Mouse (Mus musculus): ENCODE results near the gene Plxnd1.

Plxnd1 gene

GRCm38 (mm10) chr6:115998758-115999157 lies 4.0 kb upstream of the Plxnd1 start:
- DNase-seq = no peak

- DNase-seq = no peak
Observed at GRCm38 (mm10) chr6:115997726-115998311, 3.0 kb upstream of the Plxnd1 start.

DNA sequence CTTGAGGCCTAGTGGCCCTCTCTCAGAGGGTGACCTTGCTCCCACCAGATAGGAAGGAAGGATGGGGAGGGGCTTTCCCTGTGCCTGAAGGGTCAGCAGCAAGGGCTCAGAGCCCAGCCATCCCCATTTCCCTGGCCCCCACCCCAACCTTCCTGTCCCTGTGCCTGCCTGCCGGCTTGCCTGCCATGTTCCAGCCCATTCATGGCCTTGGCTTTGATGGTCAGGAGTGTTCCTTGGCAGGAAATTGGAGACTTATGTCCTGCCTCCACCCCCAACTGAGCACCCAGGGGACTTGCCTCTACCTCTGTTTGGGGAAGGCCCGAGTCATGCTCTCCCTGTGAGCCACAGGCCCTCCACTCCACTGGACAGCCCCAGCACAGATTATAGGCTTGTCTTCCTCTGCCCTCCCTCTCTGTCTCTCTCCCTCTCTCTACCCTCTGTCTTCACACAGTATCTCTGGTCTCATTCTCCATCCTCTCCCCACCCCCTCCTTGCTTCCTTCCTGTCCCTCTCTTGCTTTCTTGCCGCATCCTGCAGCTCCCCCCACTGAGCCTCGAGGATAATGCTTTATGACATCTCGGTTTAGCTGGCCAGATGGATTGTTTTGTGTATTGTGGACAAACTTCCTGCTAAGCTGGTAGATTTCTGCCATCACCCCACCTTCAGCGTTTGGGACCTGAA lies 1.5 kb upstream of the Plxnd1 start:
- peak in 1 of 2 experiments; percentile 79 for DNase-seq

DNA sequence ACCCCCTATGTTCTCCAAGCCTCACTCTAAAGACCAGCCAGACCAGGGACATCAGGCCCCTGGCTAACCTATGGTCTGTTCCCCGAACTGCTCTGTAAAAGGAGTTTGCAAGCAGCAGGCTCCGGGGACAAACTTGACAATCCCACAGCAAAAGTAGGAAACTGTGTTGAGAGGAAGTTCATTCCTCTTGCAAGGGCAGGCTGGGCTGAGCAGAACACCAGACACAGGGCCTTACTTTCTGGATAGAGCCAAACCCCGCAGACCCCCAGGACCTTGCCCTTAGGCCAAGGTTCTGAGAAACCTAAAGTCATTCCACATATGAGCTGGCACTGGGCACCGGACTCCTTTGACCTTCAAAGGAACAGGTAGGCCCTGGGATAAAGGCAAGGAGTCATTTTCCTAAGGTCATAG lies 731 bp upstream of the Plxnd1 start:
- DNase-seq = peak in 1 of 2 experiments; percentile 37

DNA sequence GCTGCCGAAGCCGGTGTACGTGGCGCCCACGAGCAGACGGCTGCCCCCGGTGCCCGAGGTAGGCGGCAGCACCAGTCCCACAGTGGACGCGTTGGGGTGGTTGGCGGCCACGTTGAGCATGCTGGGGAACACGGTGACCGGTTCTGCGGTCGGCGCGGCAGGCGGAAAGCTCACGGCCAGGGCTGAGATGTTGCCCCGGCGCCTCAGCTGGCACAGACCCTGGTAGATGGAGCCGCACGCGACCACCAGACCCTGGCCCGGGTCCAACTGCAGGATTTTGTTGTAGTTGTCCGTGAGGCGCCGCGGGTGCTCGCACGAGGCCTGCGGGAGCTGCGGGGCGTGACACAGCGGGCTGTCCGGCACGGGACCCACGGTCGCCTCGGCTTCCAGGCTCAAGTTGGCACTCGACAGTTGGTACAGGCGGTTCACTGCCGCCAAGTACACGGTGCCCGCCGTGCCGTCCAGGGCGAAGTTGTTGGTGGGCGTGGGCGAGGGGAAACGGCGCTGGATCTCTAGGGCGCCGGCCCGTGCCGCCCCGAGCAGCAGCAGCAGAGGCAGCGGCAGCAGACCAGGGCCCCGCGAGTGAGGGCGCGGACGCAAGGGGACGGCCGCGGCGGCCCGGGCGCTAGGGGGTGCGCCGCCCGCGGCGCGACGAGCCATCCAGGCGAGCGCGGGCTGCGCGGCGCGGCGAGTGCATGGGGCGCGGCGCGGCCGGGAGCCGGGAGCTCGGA lies 494 bp downstream of the Plxnd1 start:
- peak in 1 of 2 experiments; percentile 59 for DNase-seq

GRCm38 (mm10) chr6:115993463-115994145 lies 1.2 kb downstream of the Plxnd1 start:
- peak in 1 of 2 experiments; percentile 35 for DNase-seq

DNA sequence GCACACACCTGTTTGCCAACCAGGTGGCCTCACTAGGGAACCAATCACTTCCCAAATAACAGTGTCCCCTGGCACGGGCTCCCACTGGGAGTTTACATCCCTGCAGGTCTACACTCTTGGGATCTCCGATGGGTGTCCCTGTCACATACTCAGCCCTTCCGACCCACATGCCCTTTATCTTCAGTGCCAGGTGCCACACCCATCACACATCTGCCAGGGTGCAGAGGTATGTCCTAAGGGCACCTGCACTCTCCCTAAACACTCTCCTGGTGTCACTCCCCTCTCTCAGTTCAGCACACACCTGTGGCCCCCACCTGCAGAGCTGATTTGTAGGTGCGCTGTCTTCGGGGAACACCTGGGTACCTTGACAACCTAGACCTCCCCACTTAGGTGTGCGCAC lies 1.8 kb downstream of the Plxnd1 start:
- DNase-seq = peak in 1 of 2 experiments; percentile 35

- peak in 1 of 2 experiments; percentile 33 for DNase-seq
Observed at GRCm38 (mm10) chr6:115991881-115992620, 2.8 kb downstream of the Plxnd1 start.

GRCm38 (mm10) chr6:115991108-115991880 lies 3.5 kb downstream of the Plxnd1 start:
- peak in 1 of 2 experiments; percentile 35 for DNase-seq

- no peak for DNase-seq
Observed at GRCm38 (mm10) chr6:115990479-115990878, 4.3 kb downstream of the Plxnd1 start.

GRCm38 (mm10) chr6:115990056-115990455 lies 4.7 kb downstream of the Plxnd1 start:
- no peak for DNase-seq

GRCm38 (mm10) chr6:115989607-115990006 lies 5.2 kb downstream of the Plxnd1 start:
- DNase-seq = peak; percentile 86 to 93

DNA sequence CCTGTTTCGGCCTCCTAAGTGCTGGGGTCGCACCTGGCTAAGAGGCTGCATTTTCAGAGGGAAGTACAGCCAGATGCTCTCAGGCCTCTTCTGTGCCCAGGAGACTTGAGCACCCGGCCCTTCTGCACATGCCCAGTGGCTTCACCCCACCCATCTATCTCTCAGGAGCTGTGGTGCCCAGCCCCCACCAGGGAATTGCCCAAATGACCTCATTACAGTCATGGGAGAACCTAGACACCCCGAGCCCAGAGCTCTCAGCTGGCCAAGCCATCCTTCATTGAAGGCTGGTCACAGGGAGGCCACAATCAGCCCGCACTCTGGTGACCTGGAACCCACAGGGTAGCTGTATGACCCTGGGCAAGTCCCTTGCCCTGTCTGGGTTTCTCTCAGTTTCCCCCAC lies 5.8 kb downstream of the Plxnd1 start:
- no peak for DNase-seq

GRCm38 (mm10) chr6:115987096-115987747 lies 7.6 kb downstream of the Plxnd1 start:
- no peak for DNase-seq

DNA sequence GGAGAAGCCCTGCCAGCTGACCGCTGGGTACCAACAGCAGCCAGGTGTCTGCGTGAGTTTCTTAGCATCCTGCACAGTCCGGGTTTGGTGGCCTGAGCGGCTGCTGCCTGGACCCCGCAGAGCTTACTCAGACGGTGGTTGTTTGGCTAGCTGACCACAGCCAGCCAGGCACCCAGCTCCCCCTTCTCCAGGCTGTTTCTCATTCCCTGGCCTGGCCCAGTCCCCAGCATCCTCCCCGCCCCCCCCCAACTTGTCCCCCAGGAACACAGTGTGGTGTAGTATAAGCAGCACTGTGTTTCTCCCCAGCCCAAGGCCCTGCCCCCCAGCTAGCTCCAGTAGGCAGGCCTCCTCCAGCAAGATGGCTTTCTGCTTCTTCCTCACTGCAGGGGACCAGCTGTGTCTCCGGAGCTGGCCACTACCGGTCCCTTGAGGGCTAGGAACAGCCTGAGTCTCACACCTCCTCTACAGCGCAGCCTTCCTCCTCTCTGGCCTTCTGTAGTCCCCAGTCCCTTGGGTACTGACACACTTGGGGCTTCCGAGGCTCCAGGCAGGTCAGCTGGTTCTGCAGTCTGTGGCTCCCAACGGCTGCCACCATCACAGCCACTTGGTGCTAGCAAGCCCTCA lies 8.2 kb downstream of the Plxnd1 start:
- DNase-seq = no peak

DNA sequence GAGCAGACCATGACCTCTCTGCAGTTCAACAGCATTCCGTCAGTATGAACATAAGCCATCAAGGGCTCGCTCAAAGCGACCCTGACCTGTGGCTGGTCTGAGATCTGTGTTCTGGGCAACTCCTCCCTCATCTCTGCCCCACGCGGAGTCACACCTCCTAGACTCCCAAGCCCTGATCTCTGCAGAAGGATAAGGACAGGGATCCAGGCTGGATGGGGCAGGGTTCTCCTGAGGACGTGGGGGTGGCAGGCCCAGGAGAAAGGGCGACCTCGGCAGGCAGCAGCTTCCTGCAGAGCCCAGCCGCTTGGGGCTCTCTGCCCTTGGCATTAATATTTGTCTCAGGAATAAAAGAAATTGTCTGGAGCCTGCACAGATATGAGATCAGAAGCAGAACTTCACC lies 9.2 kb downstream of the Plxnd1 start:
- DNase-seq = no peak

DNA sequence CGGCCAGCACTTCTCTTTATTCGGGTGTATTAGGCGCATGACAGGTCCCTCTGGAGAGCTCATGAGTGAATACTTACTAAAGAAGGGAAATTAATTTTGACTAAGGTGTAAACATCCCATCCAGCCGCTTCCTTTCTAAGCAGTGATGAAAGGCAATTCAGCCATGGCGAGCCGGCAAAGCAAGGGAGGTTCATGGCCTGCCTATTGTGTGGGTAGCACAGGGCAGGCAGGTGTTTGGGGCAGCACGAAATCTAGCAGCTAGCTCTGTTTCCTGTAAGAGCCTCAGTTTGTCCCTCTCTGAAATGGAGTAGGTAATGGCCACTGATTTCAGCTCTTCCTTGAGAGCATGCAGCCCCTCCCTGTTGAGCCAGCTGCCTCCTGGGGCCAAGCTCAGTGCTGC lies 10.2 kb downstream of the Plxnd1 start:
- no peak for DNase-seq

DNA sequence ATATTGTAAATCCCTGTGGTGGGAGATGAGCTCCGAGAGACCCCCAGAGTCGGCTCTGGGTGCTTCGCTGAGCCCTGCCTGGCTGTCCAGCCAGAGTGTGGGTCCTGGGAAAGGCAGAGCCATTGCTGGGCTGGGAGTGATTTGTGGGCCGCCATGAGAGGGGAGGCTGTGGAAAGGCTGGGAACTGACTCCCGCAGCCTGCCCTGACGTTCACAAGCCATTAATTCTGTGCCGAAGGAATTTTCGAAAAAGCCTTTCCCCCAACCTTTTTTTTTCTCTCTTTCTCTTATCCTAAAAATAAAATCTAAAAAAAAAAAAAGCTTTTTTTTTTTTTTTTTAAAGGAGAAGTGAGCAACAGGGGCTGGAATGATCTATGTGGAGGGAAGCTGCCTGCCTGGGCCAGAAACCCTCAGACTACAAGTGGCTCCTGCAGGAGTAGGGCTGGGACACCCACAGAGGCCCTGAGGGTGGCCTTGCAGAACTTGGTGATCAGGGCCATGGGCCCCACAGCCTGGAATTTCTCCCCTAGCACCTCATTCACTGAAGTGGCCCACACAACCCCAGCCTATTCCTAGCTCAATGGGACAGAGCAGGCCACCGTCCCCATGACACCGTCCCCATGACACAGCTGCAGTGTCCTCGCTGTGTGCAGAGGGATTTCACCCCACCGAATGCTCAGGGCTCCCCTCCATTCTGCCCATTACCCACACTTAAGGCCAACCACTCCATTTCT lies 11.3 kb downstream of the Plxnd1 start:
- no peak for DNase-seq

DNA sequence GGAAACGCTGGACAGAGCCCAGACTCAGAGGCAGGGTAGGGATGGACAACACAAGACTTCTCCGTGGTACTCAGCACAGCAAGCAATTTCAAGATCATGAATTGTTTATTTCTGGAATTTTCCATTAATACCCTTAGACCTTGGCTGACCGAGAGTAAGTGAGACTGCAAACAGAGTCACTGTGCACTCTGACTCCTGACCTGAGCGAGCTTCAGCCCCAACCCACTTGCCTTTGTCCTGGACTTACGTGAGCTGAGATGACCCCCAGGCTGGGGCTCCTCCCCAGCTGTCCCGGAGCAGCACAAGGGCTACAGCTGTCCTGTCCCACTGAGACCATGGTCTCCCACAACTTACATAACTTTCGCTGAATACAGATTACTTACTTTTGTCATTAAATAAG lies 11.9 kb downstream of the Plxnd1 start:
- DNase-seq = no peak

DNA sequence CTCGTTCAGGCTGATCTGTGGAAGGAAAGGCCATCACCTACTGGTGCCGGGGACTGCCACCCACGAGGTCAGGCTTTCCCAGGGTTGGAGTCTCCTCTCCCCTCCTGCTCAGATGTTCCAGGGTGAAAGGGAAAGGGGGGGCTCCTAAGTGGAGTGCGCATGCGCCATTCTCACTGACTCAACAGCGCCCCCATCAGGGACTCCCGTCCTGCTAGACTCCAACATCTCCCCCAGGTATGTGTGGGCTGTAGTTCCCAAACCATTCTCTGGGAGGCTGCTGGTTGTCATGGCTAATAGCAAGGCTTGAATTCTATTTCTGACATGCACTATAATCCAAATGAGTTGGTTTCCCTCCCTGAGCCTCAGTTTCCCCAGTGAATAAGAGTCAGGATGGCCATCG lies 16.2 kb downstream of the Plxnd1 start:
- DNase-seq = no peak

Data from thymus, adult 18-20 months (tissue).